Mouse (Mus musculus): ENCODE results near the gene Gm17324.

Gene Gm17324

DNA sequence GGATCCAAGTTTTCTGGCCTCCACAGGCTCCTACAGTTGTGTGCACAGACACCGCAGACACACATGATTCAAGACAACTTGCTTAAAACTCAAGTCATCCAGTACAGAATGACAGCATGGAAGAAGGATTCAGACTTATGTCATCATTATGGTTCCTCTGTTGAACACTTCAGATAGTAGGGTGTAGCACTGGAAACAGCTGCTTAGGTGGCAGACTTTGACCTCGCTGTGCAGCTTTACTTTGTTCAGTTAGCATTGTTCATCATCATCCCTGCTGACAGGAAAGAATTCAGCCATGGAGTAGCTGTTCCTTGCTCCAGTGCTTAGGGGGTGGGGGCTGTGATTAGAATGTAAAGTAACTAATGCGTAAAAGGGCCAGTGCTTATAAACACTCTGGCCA lies 17.1 kb upstream of the Gm17324 start:
- no peak for DNase-seq (ENCODE audit: low spot score in 2 of 2)

- no peak for DNase-seq (ENCODE audit: low spot score in 2 of 2)
These were observed 14.8 kb upstream of the Gm17324 start for GRCm38 (mm10) chr9:78463337-78463736.

DNA sequence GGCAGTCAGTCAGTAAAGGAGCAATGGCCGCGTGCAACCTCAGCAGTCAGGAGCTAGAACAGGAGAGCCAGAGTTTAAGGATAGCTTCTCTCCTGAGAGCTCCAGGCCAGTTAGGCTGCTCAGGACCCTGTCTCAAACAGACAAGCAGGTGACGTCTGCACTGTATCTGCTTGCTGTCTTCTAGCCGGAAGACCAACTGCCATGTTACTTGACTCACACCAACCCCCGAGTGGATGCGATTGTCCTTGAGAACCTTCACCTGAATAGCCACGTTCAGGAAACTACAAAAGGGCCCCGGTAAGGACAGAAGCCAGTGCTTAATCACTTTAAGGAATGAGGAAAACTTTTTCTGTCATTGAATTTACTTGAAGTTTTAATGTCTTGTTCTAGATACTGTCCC lies 8.4 kb upstream of the Gm17324 start:
- DNase-seq (ENCODE audit: low spot score in 2 of 2) = no peak

- peak in 1 of 2 experiments; percentile 28 for DNase-seq (ENCODE audit: low spot score in 2 of 2)
These were observed 2.8 kb upstream of the Gm17324 start for GRCm38 (mm10) chr9:78451382-78451781.

- DNase-seq (ENCODE audit: low spot score in 2 of 2) = no peak
These were observed 1.8 kb upstream of the Gm17324 start for GRCm38 (mm10) chr9:78450404-78450803.

DNA sequence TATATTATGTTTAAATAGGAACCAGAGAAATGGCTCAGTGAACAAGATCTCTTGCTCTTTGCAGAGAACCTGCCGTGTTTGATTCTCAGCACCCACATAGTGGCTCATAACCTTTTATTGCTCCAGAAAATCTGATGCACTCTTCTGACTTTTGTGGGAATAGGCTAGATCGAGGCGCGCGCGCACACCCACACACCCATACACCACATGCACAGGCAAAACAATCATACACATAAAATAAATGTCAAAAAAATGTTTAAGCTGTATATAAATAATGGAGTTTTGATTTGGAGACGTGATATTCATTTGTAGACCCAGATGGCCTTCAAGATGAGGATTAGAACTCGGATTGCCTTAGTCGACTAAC lies 997 bp downstream of the Gm17324 start:
- DNase-seq (ENCODE audit: low spot score in 2 of 2) = no peak

- DNase-seq (ENCODE audit: low spot score in 2 of 2) = peak in 1 of 2 experiments; percentile 20
These were observed 5.8 kb downstream of the Gm17324 start, which contains the start of gene Cgas for GRCm38 (mm10) chr9:78442579-78443392. Gene Cgas, minus strand, starts transcription at chr9:78443237.

DNA sequence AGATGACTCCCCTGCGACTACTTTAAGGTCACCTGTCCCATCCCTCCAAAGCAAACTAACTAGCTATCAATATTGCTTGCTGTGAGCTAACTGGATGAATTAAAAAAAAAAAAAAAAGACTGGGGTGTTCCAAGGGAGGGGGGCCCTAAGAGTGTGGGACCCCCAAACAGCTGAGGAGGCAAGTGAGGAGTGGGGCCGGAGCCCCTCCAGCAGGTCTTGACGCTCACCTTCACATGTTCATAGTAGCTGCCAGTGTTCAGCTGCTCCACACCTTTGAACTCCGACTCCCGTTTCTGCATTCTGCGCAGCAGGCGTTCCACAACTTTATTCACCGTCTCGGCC lies 6.4 kb downstream of the Gm17324 start:
- DNase-seq (ENCODE audit: low spot score in 2 of 2) = no peak

DNA sequence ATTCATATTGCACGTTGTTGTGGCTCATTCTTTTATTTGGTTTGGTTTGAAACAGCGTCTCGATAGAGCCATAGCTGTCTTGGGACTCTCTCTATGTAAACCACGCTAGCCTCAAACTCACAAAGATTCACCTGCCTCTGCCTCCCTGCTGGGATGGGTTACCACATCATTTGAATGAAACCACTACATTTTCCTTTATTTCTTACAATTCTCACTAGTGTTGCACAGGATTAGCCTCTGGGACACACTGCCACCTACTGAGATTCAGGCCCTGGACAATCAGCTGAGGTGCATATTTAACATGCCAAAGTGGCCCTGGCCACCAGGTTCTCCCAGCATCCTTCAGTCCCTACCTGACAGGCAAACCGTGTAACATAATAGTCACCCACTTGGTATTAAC lies 9.2 kb downstream of the Gm17324 start:
- DNase-seq (ENCODE audit: low spot score in 2 of 2) = no peak

DNA sequence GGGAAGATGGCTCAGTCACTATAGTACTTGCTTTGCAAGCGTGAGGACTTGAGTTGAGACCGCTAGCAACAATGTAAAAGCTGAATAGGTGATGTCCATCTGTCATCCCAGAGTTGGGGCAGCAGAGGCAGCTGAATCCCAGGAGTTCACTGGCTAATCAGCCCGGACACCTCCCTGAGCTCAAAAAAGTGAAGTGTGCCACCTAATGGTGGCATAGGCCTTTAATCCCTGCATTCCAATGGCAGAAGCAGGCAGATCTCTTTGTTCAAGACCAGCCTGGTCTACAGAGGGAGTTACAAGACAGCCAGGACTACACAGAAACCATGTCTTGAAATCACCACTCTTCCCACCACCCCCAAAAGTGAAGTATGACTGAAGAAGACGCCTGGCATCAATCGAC lies 16.1 kb downstream of the Gm17324 start:
- DNase-seq (ENCODE audit: low spot score in 2 of 2) = no peak

GRCm38 (mm10) chr9:78430486-78430885 lies 18.1 kb downstream of the Gm17324 start:
- no peak for DNase-seq (ENCODE audit: low spot score in 2 of 2)

DNA sequence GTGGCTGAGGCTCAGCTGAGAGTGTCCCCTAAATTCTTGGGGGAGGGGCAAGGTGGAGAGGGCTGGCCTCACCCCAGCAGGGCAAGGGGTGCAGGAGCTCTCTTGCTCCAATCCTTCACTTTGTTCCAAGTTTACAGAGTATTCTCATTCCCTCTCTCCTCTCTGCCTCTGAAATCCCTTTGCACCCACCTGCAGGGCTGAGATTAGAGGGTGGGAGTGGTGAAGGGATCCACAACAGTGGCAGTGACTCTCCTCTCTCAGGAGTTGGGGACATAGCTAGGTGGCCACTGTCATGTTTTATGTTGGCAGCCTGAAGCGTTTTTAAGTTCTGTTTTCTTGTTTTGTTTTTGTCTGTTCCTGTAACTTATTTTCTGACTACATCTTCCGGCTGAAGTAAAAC lies 19.0 kb downstream of the Gm17324 start:
- no peak for DNase-seq (ENCODE audit: low spot score in 2 of 2)

GRCm38 (mm10) chr9:78428870-78429432 lies 19.6 kb downstream of the Gm17324 start:
- DNase-seq (ENCODE audit: low spot score in 2 of 2) = no peak

GRCm38 (mm10) chr9:78428185-78428584 lies 20.4 kb downstream of the Gm17324 start:
- no peak for DNase-seq (ENCODE audit: low spot score in 2 of 2)

GRCm38 (mm10) chr9:78427362-78427781 lies 21.2 kb downstream of the Gm17324 start:
- peak in 1 of 2 experiments; percentile 3 for DNase-seq (ENCODE audit: low spot score in 2 of 2)

GRCm38 (mm10) chr9:78401596-78401995 lies 47.0 kb downstream of the Gm17324 start:
- DNase-seq (ENCODE audit: low spot score in 2 of 2) = no peak

DNA sequence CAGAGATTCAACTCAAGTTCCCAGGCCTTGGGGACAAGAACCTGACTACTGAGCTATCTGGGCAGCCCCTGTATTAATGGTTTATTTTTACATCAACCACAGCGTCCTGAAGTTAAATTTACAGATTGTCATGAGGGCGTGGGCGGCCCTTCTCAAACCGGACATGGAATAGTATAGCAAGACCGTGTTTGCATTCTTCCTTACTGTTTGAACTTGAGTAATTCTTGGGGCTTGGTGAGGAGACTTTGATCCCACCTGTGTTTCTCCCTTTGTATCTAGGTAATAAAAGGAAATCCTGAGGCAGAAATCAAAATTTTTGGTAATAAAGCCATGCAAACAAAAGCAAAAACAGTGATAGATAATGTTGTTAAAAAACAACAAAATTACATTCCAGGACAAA lies 48.0 kb downstream of the Gm17324 start:
- no peak for DNase-seq (ENCODE audit: low spot score in 2 of 2)
